Mouse (Mus musculus) kidney, embryonic 15.5 days (tissue): ENCODE results near the gene Gm20708. TPM values are rescaled to one million over a fixed set of nuclear protein-coding genes. Genes with fewer than 3 reads are reported as not detected.

Experiments used
- ATAC-seq: fragments of 200-750 bp; cut with Nextera tagmentation; replicated peaks from 2 replicates; pipeline ENCODE4 v1.8.0; 2017; ENCODE audit warnings: moderate TSS enrichment; ENCODE audit not compliant: low FRiP score
- H3K27ac ChIP-seq: fragments of 300-500 bp; sonication (generic); 2 replicates; pipeline ENCODE4 v1.5.1; 2015; ENCODE audit warnings: mild to moderate bottlenecking, inconsistent platforms
- H3K27me3 ChIP-seq: fragments of 300-500 bp; sonication (generic); 2 replicates; pipeline ENCODE4 v1.6.1; 2015; ENCODE audit warnings: inconsistent platforms
- H3K36me3 ChIP-seq: fragments of 300-500 bp; sonication (generic); 2 replicates; pipeline ENCODE4 v1.6.1; 2015; ENCODE audit warnings: inconsistent platforms
- H3K4me1 ChIP-seq: fragments of 300-500 bp; sonication (generic); 2 replicates; pipeline ENCODE4 v1.6.1; 2015; ENCODE audit warnings: inconsistent platforms
- H3K4me2 ChIP-seq: fragments of 300-500 bp; sonication (generic); 2 replicates; pipeline ENCODE4 v1.6.1; 2015; ENCODE audit warnings: moderate library complexity, mild to moderate bottlenecking, inconsistent platforms
- H3K4me3 ChIP-seq: fragments of 300-500 bp; sonication (generic); replicated peaks from 2 replicates; pipeline ENCODE4 v1.5.1; 2015; ENCODE audit warnings: mild to moderate bottlenecking, inconsistent platforms
- H3K9ac ChIP-seq: fragments of 300-500 bp; sonication (generic); 2 replicates; pipeline ENCODE4 v1.6.1; 2015; ENCODE audit warnings: mild to moderate bottlenecking, inconsistent platforms
- H3K9me3 ChIP-seq: fragments of 300-500 bp; sonication (generic); replicated peaks from 2 replicates; pipeline ENCODE4 v1.6.1; 2016; ENCODE audit warnings: inconsistent platforms
- WGBS: fragments of 180-500 bp; shearing (Covaris S2); methylation state at CpG from one replicate; pipeline ENCODE4 v1.1.7; 2015; ENCODE audit warnings: mixed read lengths; 5-methylcytosine and 5-hydroxymethylcytosine counted together
- polyA plus RNA-seq: library from polyadenylated mRNA; unstranded; fragments of >200 nt; fragmentation: Nextera tagmentation; extraction: Ambion mirVana; gene quantifications from 2 replicates; pipeline ENCODE4 v1.2.1, GENCODE M21; 2015

Gene Gm20708
- polyA plus RNA-seq, 1 experiment from 2014 or later, result 0.91 TPM

- H3K27ac ChIP-seq, result peak overlapping the region; percentile 81
- H3K4me1 ChIP-seq, result peaks cover 37% of the 10 kb centered on the region
- ATAC-seq, result no peak
- no peak overlapping the region for H3K9ac ChIP-seq
- no peaks in the 10 kb centered on the region for H3K36me3 ChIP-seq
- 64% methylated on average over 2 of the region's 2 CpGs for WGBS
- H3K4me3 ChIP-seq, result no peak overlapping the region
- H3K4me2 ChIP-seq, result no peak overlapping the region
- no peaks in the 10 kb centered on the region for H3K9me3 ChIP-seq
- no peaks in the 10 kb centered on the region for H3K27me3 ChIP-seq
Observed at GRCm38 (mm10) chr11:117844997-117845396, 35.5 kb downstream of the Gm20708 start.

GRCm38 (mm10) chr11:117845651-117846050, 36.2 kb downstream of the Gm20708 start:
- 83% methylated on average over 2 of the region's 2 CpGs for WGBS
- Histone ChIP-seq H3K9ac (no peak overlapping the region), H3K4me1 (peaks cover 43% of the 10 kb centered on the region), H3K4me2 (no peak overlapping the region), H3K4me3 (no peak overlapping the region), H3K9me3 (no peaks in the 10 kb centered on the region), H3K27ac (no peak overlapping the region), H3K36me3 (no peaks in the 10 kb centered on the region), H3K27me3 (no peaks in the 10 kb centered on the region)
- ATAC-seq, result no peak

- Histone ChIP-seq H3K9ac (no peak overlapping the region), H3K27ac (0 out of 2 replicates have a peak overlapping the region, but pooled peaks have one; percentile 99), H3K4me2 (no peak overlapping the region), H3K27me3 (no peaks in the 10 kb centered on the region), H3K36me3 (peaks cover 7% of the 10 kb centered on the region; the same call in 1 of the 2 replicates), H3K4me3 (no peak overlapping the region), H3K4me1 (peaks cover 48% of the 10 kb centered on the region), H3K9me3 (no peaks in the 10 kb centered on the region)
- WGBS, result 43% methylated on average over 5 of the region's 5 CpGs
- no peak for ATAC-seq
Observed at GRCm38 (mm10) chr11:117846640-117847039, 37.2 kb downstream of the Gm20708 start.

- Histone ChIP-seq H3K4me3 (peak overlapping the region; percentile 77), H3K9me3 (no peaks in the 10 kb centered on the region), H3K4me1 (peaks cover 48% of the 10 kb centered on the region), H3K36me3 (peaks cover 17% of the 10 kb centered on the region), H3K27ac (peak overlapping the region; percentile 99), H3K9ac (peak overlapping the region; percentile 80), H3K27me3 (no peaks in the 10 kb centered on the region), H3K4me2 (peak overlapping the region; percentile 87)
- no peak for ATAC-seq
- 63% methylated on average over 7 of the region's 7 CpGs for WGBS
Observed at GRCm38 (mm10) chr11:117847593-117848215, 38.2 kb downstream of the Gm20708 start.

GRCm38 (mm10) chr11:117848271-117848984, 39.0 kb downstream of the Gm20708 start:
- peak; percentile 84 for ATAC-seq
- no peaks in the 10 kb centered on the region for H3K9me3 ChIP-seq
- H3K4me2 ChIP-seq, result peak overlapping the region; percentile 87
- H3K4me1 ChIP-seq, result peaks cover 48% of the 10 kb centered on the region
- 4% methylated on average over 19 of the region's 19 CpGs for WGBS
- H3K9ac ChIP-seq, result peak overlapping the region; percentile 80
- peaks cover 24% of the 10 kb centered on the region for H3K36me3 ChIP-seq
- peak overlapping the region; percentile 77 for H3K4me3 ChIP-seq
- no peaks in the 10 kb centered on the region for H3K27me3 ChIP-seq
- peak overlapping the region; percentile 99 for H3K27ac ChIP-seq

- under 1% methylated on average over 51 of the region's 51 CpGs for WGBS
- ATAC-seq, result peak; percentile 93
- H3K27me3 ChIP-seq, result no peaks in the 10 kb centered on the region
- peaks cover 31% of the 10 kb centered on the region for H3K36me3 ChIP-seq
- peak within 1 kb of the TSS; percentile 99 for H3K27ac ChIP-seq
- H3K4me2 ChIP-seq, result peak within 1 kb of the TSS; percentile 87
- H3K4me1 ChIP-seq, result peaks cover 48% of the 10 kb centered on the region
- H3K4me3 ChIP-seq, result peak within 1 kb of the TSS; percentile 77
- peak within 1 kb of the TSS; percentile 80 for H3K9ac ChIP-seq
- H3K9me3 ChIP-seq, result no peaks in the 10 kb centered on the region
Observed at GRCm38 (mm10) chr11:117848985-117849671, 39.7 kb downstream of the Gm20708 start, which contains the start of gene Birc5. Gene Birc5 (plus strand): TSS chr11:117849251.

GRCm38 (mm10) chr11:117852875-117853274, 43.4 kb downstream of the Gm20708 start:
- no peak for ATAC-seq
- no peaks in the 10 kb centered on the region for H3K9me3 ChIP-seq
- no peaks in the 10 kb centered on the region for H3K27me3 ChIP-seq
- no peak overlapping the region for H3K4me3 ChIP-seq
- H3K4me2 ChIP-seq, result no peak overlapping the region
- H3K36me3 ChIP-seq, result peaks cover 64% of the 10 kb centered on the region
- H3K4me1 ChIP-seq, result peaks cover 23% of the 10 kb centered on the region
- 85% methylated on average over 3 of the region's 3 CpGs for WGBS
- no peak overlapping the region for H3K27ac ChIP-seq
- no peak overlapping the region for H3K9ac ChIP-seq

GRCm38 (mm10) chr11:117854241-117854640, 44.8 kb downstream of the Gm20708 start:
- H3K36me3 ChIP-seq, result peaks cover 64% of the 10 kb centered on the region
- H3K4me2 ChIP-seq, result no peak overlapping the region
- H3K4me1 ChIP-seq, result peaks cover 17% of the 10 kb centered on the region
- no peak overlapping the region for H3K27ac ChIP-seq
- 92% methylated on average over 9 of the region's 9 CpGs for WGBS
- no peak overlapping the region for H3K9ac ChIP-seq
- no peak overlapping the region for H3K4me3 ChIP-seq
- H3K27me3 ChIP-seq, result peaks cover 10% of the 10 kb centered on the region
- no peaks in the 10 kb centered on the region for H3K9me3 ChIP-seq
- no peak for ATAC-seq

- Histone ChIP-seq H3K4me2 (no peak overlapping the region), H3K4me3 (no peak overlapping the region), H3K27ac (no peak overlapping the region), H3K9ac (no peak overlapping the region), H3K9me3 (no peaks in the 10 kb centered on the region), H3K27me3 (peaks cover 22% of the 10 kb centered on the region), H3K36me3 (peaks cover 64% of the 10 kb centered on the region), H3K4me1 (peaks cover 15% of the 10 kb centered on the region)
- ATAC-seq, result no peak
- 81% methylated on average over 5 of the region's 5 CpGs for WGBS
Observed at GRCm38 (mm10) chr11:117855360-117855759, 45.9 kb downstream of the Gm20708 start.

- no peak overlapping the region for H3K27ac ChIP-seq
- no peak overlapping the region for H3K9ac ChIP-seq
- 0 out of 2 replicates have a peak, but pooled peaks have one; percentile 22 for ATAC-seq
- H3K36me3 ChIP-seq, result peaks cover 62% of the 10 kb centered on the region
- H3K4me3 ChIP-seq, result no peak overlapping the region
- H3K4me1 ChIP-seq, result peaks cover 16% of the 10 kb centered on the region
- WGBS, result 47% methylated on average over 1 of the region's 1 CpGs
- no peak overlapping the region for H3K4me2 ChIP-seq
- H3K27me3 ChIP-seq, result peaks cover 28% of the 10 kb centered on the region
- no peaks in the 10 kb centered on the region for H3K9me3 ChIP-seq
Observed at GRCm38 (mm10) chr11:117855975-117856374, 46.5 kb downstream of the Gm20708 start.

- H3K4me1 ChIP-seq, result peaks cover 13% of the 10 kb centered on the region
- ATAC-seq, result no peak
- peaks cover 43% of the 10 kb centered on the region for H3K27me3 ChIP-seq
- WGBS, result 91% methylated on average over 10 of the region's 10 CpGs
- H3K9me3 ChIP-seq, result no peaks in the 10 kb centered on the region
- H3K4me2 ChIP-seq, result no peak overlapping the region
- no peak overlapping the region for H3K27ac ChIP-seq
- H3K36me3 ChIP-seq, result peaks cover 50% of the 10 kb centered on the region
- H3K4me3 ChIP-seq, result no peak overlapping the region
- H3K9ac ChIP-seq, result no peak overlapping the region
Observed at GRCm38 (mm10) chr11:117857462-117857861, 48.0 kb downstream of the Gm20708 start.

GRCm38 (mm10) chr11:117858392-117858791, 48.9 kb downstream of the Gm20708 start:
- H3K4me3 ChIP-seq, result no peak overlapping the region
- H3K27me3 ChIP-seq, result peaks cover 50% of the 10 kb centered on the region
- peaks cover 13% of the 10 kb centered on the region for H3K4me1 ChIP-seq
- 37% methylated on average over 3 of the region's 3 CpGs for WGBS
- H3K9me3 ChIP-seq, result no peaks in the 10 kb centered on the region
- no peak for ATAC-seq
- H3K4me2 ChIP-seq, result no peak overlapping the region
- H3K27ac ChIP-seq, result no peak overlapping the region
- no peak overlapping the region for H3K9ac ChIP-seq
- peaks cover 40% of the 10 kb centered on the region for H3K36me3 ChIP-seq
